Mouse (Mus musculus) liver, postnatal 0 days (tissue): ENCODE data around the gene Trmt11. TPM values are rescaled to one million over a fixed set of nuclear protein-coding genes. Genes with fewer than 3 reads are reported as not detected.
A peak's percentile ranks its signal among the peaks of the same experiment; 100 is the strongest.

Experiments
- ATAC-seq: fragments of 200-750 bp; cut with Nextera tagmentation; 2 replicates; pipeline ENCODE4 v1.8.0; 2017; ENCODE audit warnings: mild to moderate bottlenecking, moderate library complexity
- DNase-seq: peaks from one replicate; pipeline ENCODE4 v3.0.0-alpha.2; 2016
- H3K27ac ChIP-seq: fragments of 300-500 bp; sonication (generic); 2 replicates; pipeline ENCODE4 v1.5.1; 2014; ENCODE audit warnings: antibody characterized with exemption, moderate library complexity, mild to moderate bottlenecking, low read depth
- H3K27me3 ChIP-seq: fragments of 300-500 bp; sonication (generic); 2 replicates; pipeline ENCODE4 v1.6.1; 2014; ENCODE audit warnings: low read length, control low read depth, mixed read lengths; ENCODE audit not compliant: insufficient read depth
- H3K36me3 ChIP-seq: fragments of 300-500 bp; sonication (generic); replicated peaks from 2 replicates; pipeline ENCODE4 v1.6.1; 2014; ENCODE audit warnings: mild to moderate bottlenecking, control low read depth, low read length, moderate library complexity, mixed read lengths; ENCODE audit not compliant: insufficient read depth
- H3K4me1 ChIP-seq: fragments of 300-500 bp; sonication (generic); 2 replicates; pipeline ENCODE4 v1.6.1; 2014; ENCODE audit warnings: antibody characterized with exemption, mild to moderate bottlenecking, control low read depth; ENCODE audit not compliant: insufficient read depth
- H3K4me2 ChIP-seq: fragments of 300-500 bp; sonication (generic); 2 replicates; pipeline ENCODE4 v1.6.1; 2014; ENCODE audit warnings: low read depth, mild to moderate bottlenecking, low read length, moderate library complexity, mixed read lengths
- H3K4me3 ChIP-seq: fragments of 300-500 bp; sonication (generic); 2 replicates; pipeline ENCODE4 v1.5.1; 2014; ENCODE audit warnings: low read depth, low read length
- H3K9ac ChIP-seq: fragments of 300-500 bp; sonication (generic); replicated peaks from 2 replicates; pipeline ENCODE4 v1.6.1; 2014; ENCODE audit warnings: mild to moderate bottlenecking, moderate library complexity
- H3K9me3 ChIP-seq: fragments of 300-500 bp; sonication (generic); 2 replicates; pipeline ENCODE4 v1.6.1; 2016; ENCODE audit warnings: mild to moderate bottlenecking, control low read depth, low read length, mixed read lengths
- CTCF ChIP-seq: sonication (generic); IDR thresholded peaks from 2 replicates; pipeline ENCODE4 v1.5.1; 2016; ENCODE audit warnings: antibody characterized with exemption, low read depth
- EP300 ChIP-seq: IDR thresholded peaks from 2 replicates; pipeline ENCODE4 v1.6.1; 2016; ENCODE audit warnings: antibody characterized with exemption, low read depth, mild to moderate bottlenecking
- WGBS: fragments of 180-500 bp; shearing (Covaris S2); extraction: QIAGEN DNeasy Blood & Tissue Kit; methylation state at CpG from one replicate; pipeline ENCODE4 v1.1.7; 2014; ENCODE audit not compliant: insufficient replicate concordance; 5-methylcytosine and 5-hydroxymethylcytosine counted together
- polyA plus RNA-seq: library from polyadenylated mRNA; unstranded; fragments of >200 nt; fragmentation: Nextera tagmentation; extraction: Ambion mirVana; gene quantifications from 2 replicates; pipeline ENCODE4 v1.2.1, GENCODE M21; 2015

The Trmt11 gene
- polyA plus RNA-seq, 1 experiment from 2014 or later = 9.9 TPM

GRCm38 (mm10) chr10:30609614-30610013, 9.1 kb upstream of the Trmt11 start:
- no peak for ATAC-seq
- Histone ChIP-seq H3K36me3 (peaks cover 18% of the 10 kb centered on the region), H3K4me3 (no peak overlapping the region), H3K27me3 (no peaks in the 10 kb centered on the region), H3K9me3 (no peaks in the 10 kb centered on the region), H3K9ac (no peak overlapping the region), H3K4me1 (no peaks in the 10 kb centered on the region), H3K27ac (no peak overlapping the region), H3K4me2 (no peak overlapping the region)
- no peak for TF ChIP-seq CTCF
- no peak for DNase-seq

- no peak for ATAC-seq
These were observed 7.6 kb upstream of the Trmt11 start for GRCm38 (mm10) chr10:30608109-30608508.

GRCm38 (mm10) chr10:30600094-30600534, 435 bp downstream of the Trmt11 start:
- Histone ChIP-seq H3K9ac (peak overlapping the region; percentile 78), H3K9me3 (no peaks in the 10 kb centered on the region), H3K36me3 (peaks cover 5% of the 10 kb centered on the region), H3K27ac (peak overlapping the region; percentile 80), H3K4me1 (peaks cover 10% of the 10 kb centered on the region), H3K4me3 (peak overlapping the region; percentile 82), H3K27me3 (no peaks in the 10 kb centered on the region), H3K4me2 (peak overlapping the region; percentile 96)
- ATAC-seq (peak; percentile 75), DNase-seq (no peak)
- TF ChIP-seq EP300 (no peak), CTCF (no peak)
- under 1% methylated on average over 27 of the region's 27 CpGs for WGBS

More at GRCm38 (mm10) chr10:30608109-30608508, 7.6 kb upstream of the Trmt11 start:
- TF ChIP-seq CTCF = no peak
- no peak for TF ChIP-seq EP300
- H3K36me3 ChIP-seq = peaks cover 15% of the 10 kb centered on the region
- H3K4me3 ChIP-seq = no peak overlapping the region
- H3K4me2 ChIP-seq = no peak overlapping the region
- no peaks in the 10 kb centered on the region for H3K4me1 ChIP-seq
- no peak for DNase-seq
- H3K27me3 ChIP-seq = no peaks in the 10 kb centered on the region
- H3K9ac ChIP-seq = no peak overlapping the region
- H3K27ac ChIP-seq = no peak overlapping the region
- WGBS = 65% methylated on average over 2 of the region's 2 CpGs
- H3K9me3 ChIP-seq = no peaks in the 10 kb centered on the region

- H3K4me1 ChIP-seq = no peaks in the 10 kb centered on the region
These were observed 13.5 kb downstream of the Trmt11 start for GRCm38 (mm10) chr10:30587037-30587436.

GRCm38 (mm10) chr10:30585691-30586090, 14.9 kb downstream of the Trmt11 start:
- no peak overlapping the region for H3K4me2 ChIP-seq
- DNase-seq = no peak
- no peaks in the 10 kb centered on the region for H3K27me3 ChIP-seq
- H3K4me3 ChIP-seq = no peak overlapping the region
- H3K36me3 ChIP-seq = peaks cover 9% of the 10 kb centered on the region
- WGBS = 71% methylated on average over 1 of the region's 1 CpGs
- H3K9ac ChIP-seq = no peak overlapping the region
- H3K27ac ChIP-seq = no peak overlapping the region
- TF ChIP-seq CTCF = no peak
- no peak for TF ChIP-seq EP300
- ATAC-seq = no peak
- no peaks in the 10 kb centered on the region for H3K4me1 ChIP-seq
- no peaks in the 10 kb centered on the region for H3K9me3 ChIP-seq

More at GRCm38 (mm10) chr10:30587037-30587436, 13.5 kb downstream of the Trmt11 start:
- DNase-seq (no peak), ATAC-seq (no peak)
- Histone ChIP-seq H3K27ac (no peak overlapping the region), H3K4me3 (no peak overlapping the region), H3K9me3 (no peaks in the 10 kb centered on the region), H3K4me2 (no peak overlapping the region), H3K27me3 (no peaks in the 10 kb centered on the region), H3K36me3 (peaks cover 9% of the 10 kb centered on the region), H3K9ac (no peak overlapping the region)
- WGBS = 69% methylated on average over 5 of the region's 5 CpGs
- TF ChIP-seq CTCF (peak; percentile 22; the same call in 1 of the 2 replicates), EP300 (no peak)

- 80% methylated on average over 5 of the region's 5 CpGs for WGBS
- Histone ChIP-seq H3K4me3 (no peak overlapping the region), H3K27ac (no peak overlapping the region), H3K4me2 (no peak overlapping the region), H3K9me3 (no peaks in the 10 kb centered on the region), H3K27me3 (no peaks in the 10 kb centered on the region), H3K9ac (no peak overlapping the region), H3K36me3 (peaks cover 4% of the 10 kb centered on the region; the same call in 1 of the 2 replicates), H3K4me1 (no peaks in the 10 kb centered on the region)
- DNase-seq (no peak), ATAC-seq (peak; percentile 41)
- TF ChIP-seq EP300 (peak; percentile 74), CTCF (no peak)
These were observed 22.8 kb downstream of the Trmt11 start for GRCm38 (mm10) chr10:30577670-30578280.

GRCm38 (mm10) chr10:30566364-30566763, 34.2 kb downstream of the Trmt11 start:
- H3K4me3 ChIP-seq = no peak overlapping the region
- ATAC-seq (no peak), DNase-seq (no peak)
- no peak overlapping the region for H3K9ac ChIP-seq
- no peak for TF ChIP-seq CTCF
- no peak for TF ChIP-seq EP300
- H3K36me3 ChIP-seq = peaks cover 5% of the 10 kb centered on the region; the same call in 1 of the 2 replicates
- no peaks in the 10 kb centered on the region for H3K4me1 ChIP-seq
- H3K9me3 ChIP-seq = no peaks in the 10 kb centered on the region
- no peaks in the 10 kb centered on the region for H3K27me3 ChIP-seq
- H3K4me2 ChIP-seq = no peak overlapping the region
- H3K27ac ChIP-seq = no peak overlapping the region
